Mouse (Mus musculus) small intestine, adult 2 months (tissue): Measurements from ENCODE around the gene Afdn.

Source experiments
- CTCF ChIP-seq: fragments of 200-500 bp; IDR thresholded peaks from 2 replicates; pipeline ENCODE4 v1.5.1; 2012; ENCODE audit warnings: low read depth, mild to moderate bottlenecking, control low read depth, inconsistent platforms, low read length, moderate library complexity, mixed read lengths; ENCODE audit not compliant: insufficient replicate concordance, insufficient read length; ENCODE audit errors: extremely low read depth
- POLR2A ChIP-seq: fragments of 200-500 bp; IDR thresholded peaks from 2 replicates; pipeline ENCODE4 v1.6.1; 2012; ENCODE audit warnings: low read depth, mild to moderate bottlenecking, control low read depth, inconsistent platforms, low read length, moderate library complexity

- TF ChIP-seq POLR2A (no peak), CTCF (no peak)
These were observed 20.4 kb upstream of the Afdn start for GRCm38 (mm10) chr17:13739981-13740380.
